Mouse (Mus musculus) ZHBTc4 (cell line): ENCODE results near the gene Nrxn2.

Source experiments
- DNase-seq: peaks from one replicate; pipeline ENCODE4 v3.0.0-alpha.2; 2011; ENCODE audit warnings: low read depth, low spot score

Nrxn2 gene

GRCm38 (mm10) chr19:6452672-6453310 is 34.3 kb downstream of the Nrxn2 start:
- DNase-seq: peak; percentile 83

- no peak for DNase-seq
Observed at GRCm38 (mm10) chr19:6453349-6453748, 34.8 kb downstream of the Nrxn2 start.

- no peak for DNase-seq
Observed at GRCm38 (mm10) chr19:6454041-6454720, 35.6 kb downstream of the Nrxn2 start.

- DNase-seq: no peak
Observed at GRCm38 (mm10) chr19:6459504-6459903, 41.0 kb downstream of the Nrxn2 start.

- no peak for DNase-seq
Observed at GRCm38 (mm10) chr19:6462841-6463240, 44.3 kb downstream of the Nrxn2 start.

- no peak for DNase-seq
Observed at GRCm38 (mm10) chr19:6464306-6465071, 46.0 kb downstream of the Nrxn2 start.

- no peak for DNase-seq
Observed at GRCm38 (mm10) chr19:6465090-6465489, 46.6 kb downstream of the Nrxn2 start.

GRCm38 (mm10) chr19:6466945-6467344 is 48.4 kb downstream of the Nrxn2 start:
- DNase-seq: peak; percentile 26

GRCm38 (mm10) chr19:6467374-6467979 is 48.9 kb downstream of the Nrxn2 start:
- DNase-seq: no peak

- DNase-seq: no peak
Observed at GRCm38 (mm10) chr19:6471630-6472029, 53.1 kb downstream of the Nrxn2 start.

GRCm38 (mm10) chr19:6472821-6473220 is 54.3 kb downstream of the Nrxn2 start:
- no peak for DNase-seq

GRCm38 (mm10) chr19:6474706-6475105 is 56.2 kb downstream of the Nrxn2 start:
- no peak for DNase-seq

GRCm38 (mm10) chr19:6475129-6475528 is 56.6 kb downstream of the Nrxn2 start:
- DNase-seq: no peak

- no peak for DNase-seq
Observed at GRCm38 (mm10) chr19:6477007-6477406, 58.5 kb downstream of the Nrxn2 start.

GRCm38 (mm10) chr19:6478566-6478965 is 60.0 kb downstream of the Nrxn2 start:
- DNase-seq: no peak

- no peak for DNase-seq
Observed at GRCm38 (mm10) chr19:6482886-6483285, 64.4 kb downstream of the Nrxn2 start.

GRCm38 (mm10) chr19:6485059-6485630 is 66.6 kb downstream of the Nrxn2 start:
- no peak for DNase-seq

- DNase-seq: peak; percentile 93
Observed at GRCm38 (mm10) chr19:6489030-6489429, 70.5 kb downstream of the Nrxn2 start.

- no peak for DNase-seq
Observed at GRCm38 (mm10) chr19:6491538-6491937, 73.0 kb downstream of the Nrxn2 start.

GRCm38 (mm10) chr19:6492124-6492523 is 73.6 kb downstream of the Nrxn2 start:
- peak; percentile 81 for DNase-seq

GRCm38 (mm10) chr19:6493219-6493618 is 74.7 kb downstream of the Nrxn2 start:
- no peak for DNase-seq

- no peak for DNase-seq
Observed at GRCm38 (mm10) chr19:6494032-6494431, 75.5 kb downstream of the Nrxn2 start.
